Mouse (Mus musculus) limb, embryonic 14.5 days (tissue): ENCODE measurements around the gene Uggt1. TPM values are rescaled to one million over a fixed set of nuclear protein-coding genes. Genes with fewer than 3 reads are reported as not detected.

ENCODE experiments used
- ATAC-seq: fragments of 200-750 bp; cut with Nextera tagmentation; 2 replicates; pipeline ENCODE4 v1.8.0; 2017; ENCODE audit warnings: low read depth, moderate number of reproducible peaks, moderate TSS enrichment; ENCODE audit not compliant: low FRiP score
- DNase-seq: peaks from one replicate; pipeline ENCODE4 v3.0.0-alpha.2; 2015; ENCODE audit warnings: low spot score
- H3K27ac ChIP-seq: fragments of 300-500 bp; sonication (generic); replicated peaks from 2 replicates; pipeline ENCODE4 v1.5.1; 2014; ENCODE audit warnings: low read depth, mild to moderate bottlenecking, low read length, moderate library complexity, mixed read lengths
- H3K27me3 ChIP-seq: fragments of 300-500 bp; sonication (generic); 2 replicates; pipeline ENCODE4 v1.6.1; 2014; ENCODE audit warnings: low read length, mixed read lengths; ENCODE audit not compliant: control insufficient read depth, insufficient read depth
- H3K36me3 ChIP-seq: fragments of 300-500 bp; sonication (generic); 2 replicates; pipeline ENCODE4 v1.6.1; 2014; ENCODE audit warnings: mild to moderate bottlenecking, low read length, moderate library complexity, mixed read lengths; ENCODE audit not compliant: control insufficient read depth, insufficient read depth
- H3K4me1 ChIP-seq: fragments of 300-500 bp; sonication (generic); 2 replicates; pipeline ENCODE4 v1.6.1; 2014; ENCODE audit warnings: antibody characterized with exemption, low read length, mixed read lengths; ENCODE audit not compliant: control insufficient read depth, insufficient read depth
- H3K4me2 ChIP-seq: fragments of 300-500 bp; sonication (generic); replicated peaks from 2 replicates; pipeline ENCODE4 v1.6.1; 2014; ENCODE audit warnings: low read depth, mild to moderate bottlenecking, low read length, moderate library complexity; ENCODE audit not compliant: severe bottlenecking
- H3K4me3 ChIP-seq: fragments of 300-500 bp; sonication (generic); replicated peaks from 2 replicates; pipeline ENCODE4 v1.5.1; 2014; ENCODE audit warnings: low read length
- H3K9ac ChIP-seq: fragments of 300-500 bp; sonication (generic); 2 replicates; pipeline ENCODE4 v1.6.1; 2014; ENCODE audit warnings: mild to moderate bottlenecking, low read depth, low read length, moderate library complexity; ENCODE audit not compliant: severe bottlenecking
- H3K9me3 ChIP-seq: fragments of 300-500 bp; sonication (generic); 2 replicates; pipeline ENCODE4 v1.6.1; 2016; ENCODE audit warnings: low read length; ENCODE audit not compliant: control insufficient read depth
- POLR2A ChIP-seq: fragments of 200-500 bp; IDR thresholded peaks from 2 replicates; pipeline ENCODE4 v1.8.0; 2012; ENCODE audit warnings: inconsistent platforms, mild to moderate bottlenecking, moderate library complexity, borderline replicate concordance; ENCODE audit not compliant: insufficient read depth, insufficient read length; ENCODE audit errors: extremely low read depth
- WGBS: fragments of 180-500 bp; shearing (Covaris S2); extraction: QIAGEN DNeasy Blood & Tissue Kit; methylation state at CpG from one replicate; pipeline ENCODE4 v1.1.7; 2014; 5-methylcytosine and 5-hydroxymethylcytosine counted together
- polyA plus RNA-seq, 2 experiments: library from polyadenylated mRNA; depleted of rRNA in 1 of 2; stranded (reverse) in 1 of 2; unstranded in 1 of 2; fragments of >200 nt; fragmentation: Nextera tagmentation in 1 of 2; extraction: Ambion mirVana in 1 of 2; gene quantifications; 2 replicates each; pipeline versions ENCODE4 v1.2.1 to v1.2.3; 2012 to 2014

The Uggt1 gene
- polyA plus RNA-seq, 2 experiments = 30.8 to 74.3 TPM

DNA sequence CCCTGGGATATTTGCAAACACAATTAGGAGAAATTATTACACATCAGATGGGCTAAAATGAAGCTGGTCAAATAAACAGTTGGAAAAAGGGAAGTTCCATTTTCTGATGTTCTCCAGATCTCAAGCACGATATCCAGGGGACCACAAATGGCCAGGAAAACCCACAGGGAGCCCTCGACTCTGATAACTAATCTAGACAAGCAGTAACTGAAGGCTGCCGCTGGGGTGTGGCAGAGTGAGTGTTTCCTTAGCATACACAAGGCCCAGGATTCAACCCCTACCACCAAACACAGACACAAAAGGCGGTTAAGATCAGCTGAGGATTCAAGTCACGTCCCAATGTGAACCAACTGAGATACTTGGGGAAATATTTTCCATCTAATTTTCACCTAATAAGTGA lies 64.5 kb downstream of the Uggt1 start:
- WGBS = 87% methylated on average over 5 of the region's 5 CpGs

DNA sequence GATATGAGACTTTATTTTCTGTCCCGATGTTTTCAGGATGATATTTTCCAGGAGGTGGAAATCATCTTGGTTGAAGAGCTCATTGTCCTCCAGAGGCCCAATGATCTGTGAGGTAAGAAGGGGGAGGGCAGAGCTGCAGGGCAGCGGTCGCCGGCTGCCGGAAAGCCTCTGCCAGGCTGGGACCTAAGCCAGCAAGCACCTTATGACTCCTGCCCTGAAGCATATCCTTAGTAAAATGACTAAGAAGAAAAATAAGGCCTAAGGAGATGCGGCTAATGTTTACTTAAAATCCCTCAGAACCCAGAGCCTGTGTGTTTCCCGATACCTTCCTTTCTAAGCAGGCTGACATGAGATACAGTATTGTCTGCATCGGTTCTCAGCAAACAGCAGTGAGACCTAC lies 71.1 kb downstream of the Uggt1 start:
- H3K27ac ChIP-seq = no peak overlapping the region
- no peak for ATAC-seq
- no peak for TF ChIP-seq POLR2A
- WGBS = 86% methylated on average over 8 of the region's 8 CpGs
- no peaks in the 10 kb centered on the region for H3K4me1 ChIP-seq
- H3K27me3 ChIP-seq = no peaks in the 10 kb centered on the region
- H3K9ac ChIP-seq = no peak overlapping the region
- no peak overlapping the region for H3K4me2 ChIP-seq
- no peak overlapping the region for H3K4me3 ChIP-seq
- no peaks in the 10 kb centered on the region for H3K9me3 ChIP-seq
- H3K36me3 ChIP-seq = peaks cover 63% of the 10 kb centered on the region
- no peak for DNase-seq

More for the DNA sequence above, 64.5 kb downstream of the Uggt1 start:
- no peak for TF ChIP-seq POLR2A
- no peaks in the 10 kb centered on the region for H3K9me3 ChIP-seq
- no peaks in the 10 kb centered on the region for H3K4me1 ChIP-seq
- H3K4me3 ChIP-seq = no peak overlapping the region
- DNase-seq (no peak), ATAC-seq (no peak)
- no peak overlapping the region for H3K27ac ChIP-seq
- H3K9ac ChIP-seq = no peak overlapping the region
- H3K4me2 ChIP-seq = no peak overlapping the region
- H3K36me3 ChIP-seq = peaks cover 53% of the 10 kb centered on the region
- H3K27me3 ChIP-seq = no peaks in the 10 kb centered on the region

DNA sequence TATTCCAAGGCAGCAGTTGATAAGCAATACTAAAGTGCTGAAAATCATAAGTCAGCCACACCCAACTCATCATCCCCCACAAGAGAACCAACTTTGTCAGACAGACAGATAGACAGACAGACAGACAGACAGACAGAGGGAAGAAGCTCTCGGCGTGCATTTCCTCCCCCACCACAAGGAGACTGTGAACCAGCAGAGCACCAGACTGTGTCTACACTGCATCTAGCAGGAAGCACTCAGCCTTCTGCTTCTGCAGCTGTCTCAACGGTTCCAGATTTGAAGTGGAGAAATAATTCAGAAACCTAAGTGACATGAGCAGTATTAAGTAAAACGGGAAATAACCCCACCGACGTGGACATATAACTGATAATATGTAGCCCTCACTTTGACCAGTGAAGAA lies 71.6 kb downstream of the Uggt1 start:
- H3K36me3 ChIP-seq = peaks cover 60% of the 10 kb centered on the region
- no peak overlapping the region for H3K4me2 ChIP-seq
- H3K9ac ChIP-seq = no peak overlapping the region
- no peak overlapping the region for H3K4me3 ChIP-seq
- ATAC-seq = no peak
- no peaks in the 10 kb centered on the region for H3K4me1 ChIP-seq
- WGBS = 93% methylated on average over 6 of the region's 6 CpGs
- H3K9me3 ChIP-seq = no peaks in the 10 kb centered on the region
- no peaks in the 10 kb centered on the region for H3K27me3 ChIP-seq
- no peak for TF ChIP-seq POLR2A
- DNase-seq = no peak
- no peak overlapping the region for H3K27ac ChIP-seq

DNA sequence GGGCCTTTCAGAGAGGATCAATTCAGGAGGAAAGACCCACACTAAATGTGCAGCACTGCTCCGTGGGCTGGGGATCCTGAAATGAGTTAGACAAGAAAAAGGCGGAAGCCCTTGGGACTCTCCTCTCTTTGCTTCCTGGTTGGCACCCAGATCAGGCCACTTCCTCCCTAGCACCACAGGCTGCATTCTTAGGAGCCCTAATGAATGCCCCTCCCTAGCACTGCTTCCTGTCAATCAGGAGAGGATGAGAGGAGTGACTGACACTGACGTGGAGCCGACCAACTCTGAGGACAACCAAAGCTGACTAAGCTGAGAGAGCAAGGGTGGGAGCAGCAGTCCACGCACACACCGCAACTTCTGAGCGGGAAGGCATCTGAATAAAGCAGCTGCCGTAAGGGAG lies 81.8 kb downstream of the Uggt1 start:
- Histone ChIP-seq H3K27me3 (no peaks in the 10 kb centered on the region), H3K36me3 (peaks cover 71% of the 10 kb centered on the region), H3K9ac (no peak overlapping the region), H3K4me3 (no peak overlapping the region), H3K4me2 (no peak overlapping the region), H3K27ac (no peak overlapping the region), H3K4me1 (no peaks in the 10 kb centered on the region), H3K9me3 (no peaks in the 10 kb centered on the region)
- no peak for DNase-seq
- 90% methylated on average over 8 of the region's 8 CpGs for WGBS
- ATAC-seq = no peak
- TF ChIP-seq POLR2A = no peak

DNA sequence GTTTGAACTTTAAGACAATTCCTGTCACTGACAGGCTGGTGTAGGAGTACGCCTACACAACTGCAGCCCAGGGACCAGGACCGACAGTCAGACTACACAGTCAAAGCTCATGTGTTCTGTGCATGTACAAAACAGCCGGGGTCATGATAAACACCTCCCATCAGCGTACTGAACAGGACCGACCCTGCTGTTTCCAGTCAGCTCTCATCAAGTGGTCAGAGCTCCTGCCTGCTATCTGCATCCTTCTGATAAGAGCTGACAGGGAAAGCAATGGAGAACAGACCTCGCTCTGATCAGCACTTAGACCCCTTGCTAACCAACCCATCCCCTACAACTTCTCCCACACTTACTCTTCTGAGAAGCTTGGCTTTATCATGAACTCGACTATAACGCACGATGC lies 83.3 kb downstream of the Uggt1 start:
- no peak overlapping the region for H3K9ac ChIP-seq
- H3K4me3 ChIP-seq = no peak overlapping the region
- ATAC-seq (no peak), DNase-seq (no peak)
- no peak overlapping the region for H3K4me2 ChIP-seq
- no peaks in the 10 kb centered on the region for H3K27me3 ChIP-seq
- no peaks in the 10 kb centered on the region for H3K9me3 ChIP-seq
- peaks cover 84% of the 10 kb centered on the region for H3K36me3 ChIP-seq
- H3K4me1 ChIP-seq = no peaks in the 10 kb centered on the region
- H3K27ac ChIP-seq = no peak overlapping the region
- WGBS = 86% methylated on average over 9 of the region's 9 CpGs
- TF ChIP-seq POLR2A = no peak

DNA sequence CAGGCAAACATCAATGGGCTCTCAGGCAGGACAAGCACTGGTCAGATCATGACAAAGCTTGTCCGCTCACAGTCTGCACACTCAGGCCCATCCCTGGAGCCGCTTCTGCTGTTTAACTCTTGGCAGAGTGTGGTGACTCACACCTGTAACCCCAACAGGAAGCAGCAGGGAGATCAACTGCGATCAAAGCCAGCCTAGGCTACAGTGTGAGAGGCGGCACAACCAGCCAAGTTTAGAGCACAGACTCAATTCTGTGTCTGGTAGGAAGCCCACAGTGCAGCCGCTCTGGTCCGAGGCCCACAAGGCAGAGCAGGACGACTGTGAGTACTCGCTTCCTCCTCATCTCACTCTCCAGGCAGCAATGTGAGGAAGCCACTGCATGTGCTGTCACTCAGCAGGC lies 84.3 kb downstream of the Uggt1 start:
- Histone ChIP-seq H3K27ac (no peak overlapping the region), H3K9ac (no peak overlapping the region), H3K4me1 (no peaks in the 10 kb centered on the region), H3K27me3 (no peaks in the 10 kb centered on the region), H3K36me3 (peaks cover 86% of the 10 kb centered on the region), H3K4me2 (no peak overlapping the region), H3K4me3 (no peak overlapping the region), H3K9me3 (no peaks in the 10 kb centered on the region)
- ATAC-seq (no peak), DNase-seq (no peak)
- no peak for TF ChIP-seq POLR2A
- WGBS = 78% methylated on average over 8 of the region's 8 CpGs
